Mouse (Mus musculus): ENCODE results near the gene Rnf26. TPM values are rescaled to one million over a fixed set of nuclear protein-coding genes. Genes with fewer than 3 reads are reported as not detected.

Gene Rnf26
- total RNA-seq, 2 experiments from 2014 or later, result 31.1 to 33.1 TPM

- intact Hi-C loops (cut with DNase I), result no loop called here
- no peak for DNase-seq
Observed at GRCm38 (mm10) chr9:44095781-44096180, 17.5 kb downstream of the Rnf26 start.

- DNase-seq, result no peak
- intact Hi-C loops (cut with DNase I), result no loop called here
Observed at GRCm38 (mm10) chr9:44094737-44095136, 18.6 kb downstream of the Rnf26 start.

GRCm38 (mm10) chr9:44093612-44094503, 19.5 kb downstream of the Rnf26 start:
- intact Hi-C loops (cut with DNase I), result no loop called here
- peak; percentile 79 for DNase-seq

GRCm38 (mm10) chr9:44088877-44089608, 24.3 kb downstream of the Rnf26 start:
- no peak for DNase-seq
- intact Hi-C loops (cut with DNase I), result no loop called here

GRCm38 (mm10) chr9:44087761-44088455, 25.4 kb downstream of the Rnf26 start:
- no peak for DNase-seq
- intact Hi-C loops (cut with DNase I), result no loop called here

- no peak for DNase-seq
- intact Hi-C loops (cut with DNase I), result no loop called here
Observed at GRCm38 (mm10) chr9:44086960-44087359, 26.4 kb downstream of the Rnf26 start.

- intact Hi-C loops (cut with DNase I), result no loop called here
- no peak for DNase-seq
Observed at GRCm38 (mm10) chr9:44085741-44086665, 27.3 kb downstream of the Rnf26 start.

GRCm38 (mm10) chr9:44085276-44085675, 28.0 kb downstream of the Rnf26 start:
- intact Hi-C loops (cut with DNase I), result no loop called here

GRCm38 (mm10) chr9:44084659-44085229, 28.6 kb downstream of the Rnf26 start:
- peak; percentile 86 for DNase-seq
- intact Hi-C loops (cut with DNase I), result no loop called here

More at GRCm38 (mm10) chr9:44085276-44085675, 28.0 kb downstream of the Rnf26 start:
- no peak for DNase-seq

DNA sequence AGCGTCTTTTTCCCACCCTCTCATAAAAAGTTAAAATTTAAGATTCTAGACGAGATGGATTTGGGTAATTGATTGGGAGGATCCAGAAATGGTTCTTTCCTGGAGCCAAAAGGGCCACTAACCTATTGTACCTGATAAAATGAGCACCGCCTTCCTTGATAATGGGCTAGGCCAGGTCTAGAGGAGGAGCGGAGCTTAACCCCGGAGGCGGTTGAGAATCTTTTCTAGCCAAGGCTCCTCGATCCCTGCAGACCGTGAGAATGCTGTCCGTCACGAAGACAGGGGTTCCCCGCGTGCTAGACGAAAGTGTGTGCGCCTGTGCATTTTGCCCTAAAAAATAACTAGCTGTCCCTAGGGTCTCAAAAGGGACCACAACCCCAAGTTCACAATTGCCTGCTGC, 29.1 kb downstream of the Rnf26 start:
- DNase-seq, result no peak
- intact Hi-C loops (cut with DNase I), result no loop called here

- DNase-seq, result no peak
- intact Hi-C loops (cut with DNase I), result no loop called here
Observed at GRCm38 (mm10) chr9:44083392-44084121, 29.8 kb downstream of the Rnf26 start.

- intact Hi-C loops (cut with DNase I), result no loop called here
Observed at GRCm38 (mm10) chr9:44082266-44082665, 31.1 kb downstream of the Rnf26 start.

GRCm38 (mm10) chr9:44081581-44081980, 31.7 kb downstream of the Rnf26 start:
- intact Hi-C loops (cut with DNase I), result no loop called here
- no peak for DNase-seq

More at GRCm38 (mm10) chr9:44082266-44082665, 31.1 kb downstream of the Rnf26 start:
- no peak for DNase-seq

DNA sequence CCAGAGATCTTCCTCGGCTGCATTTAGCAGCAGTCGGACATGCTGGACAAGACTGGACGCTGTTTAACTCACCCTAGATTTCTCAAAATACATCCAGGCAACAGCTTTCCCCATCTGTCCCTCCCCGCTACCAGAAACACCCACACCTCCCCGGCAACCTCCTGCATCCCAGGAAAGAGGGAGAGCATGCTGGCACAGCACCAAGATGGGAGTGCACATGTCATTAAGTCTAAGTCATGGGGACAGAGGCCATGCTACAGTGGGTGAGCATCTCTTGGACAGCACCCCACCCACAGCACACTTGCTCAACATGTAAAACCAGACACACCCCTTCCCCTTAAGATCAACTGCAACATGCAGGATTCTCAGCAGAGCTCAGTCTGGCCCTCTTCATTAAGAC, 32.4 kb downstream of the Rnf26 start:
- DNase-seq, result no peak
- intact Hi-C loops (cut with DNase I), result no loop called here

- no peak for DNase-seq
- intact Hi-C loops (cut with DNase I), result no loop called here
Observed at GRCm38 (mm10) chr9:44079997-44080780, 33.1 kb downstream of the Rnf26 start.

DNA sequence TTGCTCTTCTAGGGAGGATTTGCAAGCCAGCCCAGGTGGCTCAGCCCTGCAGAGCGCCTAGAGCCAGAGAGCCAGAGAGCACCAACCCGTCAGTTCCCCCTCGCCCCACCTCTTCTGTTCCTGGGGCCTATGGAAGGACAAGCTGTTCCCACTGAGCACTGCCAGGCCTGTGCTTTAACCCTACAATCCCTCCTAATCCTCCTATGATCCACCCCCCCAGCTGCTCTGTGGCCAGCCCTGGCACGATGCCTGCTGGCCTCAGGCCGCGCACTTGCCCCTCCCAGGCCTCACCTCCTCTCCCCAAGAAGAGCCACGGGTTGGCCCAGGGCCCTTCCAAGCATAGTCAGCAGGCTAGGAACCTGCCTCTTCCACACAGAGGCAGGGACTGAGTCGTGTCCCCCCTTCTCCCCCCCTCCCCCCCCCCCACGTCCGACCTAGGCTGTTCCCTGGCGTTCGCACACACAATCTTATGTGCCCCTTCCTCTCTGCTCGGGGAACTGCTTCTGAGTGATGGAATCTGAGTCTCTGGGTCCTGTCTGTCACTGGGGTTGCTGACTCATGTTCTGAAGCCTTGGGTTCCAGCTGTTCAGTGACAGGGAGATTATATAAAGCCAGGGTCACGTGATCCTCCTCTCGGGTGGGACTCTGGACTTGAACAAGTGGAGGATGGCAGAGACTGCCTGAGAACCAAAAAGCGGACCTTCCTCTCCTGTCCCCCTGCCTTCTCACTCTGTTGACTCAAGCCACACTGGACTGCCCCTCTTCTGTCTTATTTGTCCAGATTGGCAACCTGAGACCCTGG, 34.2 kb downstream of the Rnf26 start:
- intact Hi-C loops (cut with DNase I), result no loop called here
- DNase-seq, result peak; percentile 88

GRCm38 (mm10) chr9:44078136-44078797, 35.0 kb downstream of the Rnf26 start:
- intact Hi-C loops (cut with DNase I), result no loop called here
- no peak for DNase-seq

Data from left cerebral cortex, postnatal 4 days (tissue).